12 mouse cellular contexts compared by ENCODE assay signal in the genomic region with DNA sequence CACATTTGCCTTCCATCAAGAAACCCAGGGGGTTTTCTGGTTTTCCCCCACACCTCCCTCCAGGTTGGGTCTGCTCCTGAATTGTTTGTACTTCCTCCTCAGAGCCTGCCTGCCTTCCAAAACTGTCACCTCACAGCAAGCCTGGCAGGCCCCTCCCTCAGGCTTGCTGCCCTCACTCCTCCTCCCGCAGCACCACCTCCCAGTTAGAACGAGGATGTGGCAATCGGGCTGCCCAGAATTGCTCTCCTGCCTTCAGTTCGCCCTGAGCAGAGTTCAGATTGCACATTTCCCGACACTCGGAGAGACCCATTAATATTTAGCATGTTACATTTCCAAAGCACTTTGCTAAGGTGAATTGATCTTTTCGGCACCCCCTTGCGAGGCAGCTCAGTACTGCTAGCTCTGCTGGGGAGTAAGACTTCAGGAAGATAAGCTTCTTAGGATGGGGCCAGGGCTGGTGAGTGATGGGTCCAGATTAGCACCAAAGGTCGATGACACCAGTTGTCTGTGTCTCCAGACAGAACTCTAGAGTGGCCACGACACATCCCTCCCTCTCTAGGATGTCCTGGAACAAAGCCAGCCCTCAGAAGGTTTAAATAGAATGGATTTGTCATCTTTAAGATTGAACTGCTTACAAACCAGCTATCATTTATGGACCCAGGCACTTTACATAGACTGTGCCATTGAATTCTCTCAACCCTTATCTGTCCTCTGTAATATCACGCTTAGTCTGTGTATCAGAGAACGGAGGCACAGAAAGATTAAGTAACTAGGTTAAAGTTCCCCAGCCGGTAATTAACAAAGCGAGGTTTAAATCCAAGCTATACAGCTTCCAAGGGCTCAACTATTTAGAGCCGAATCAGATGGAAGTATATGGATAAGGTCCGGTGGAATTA. TPM values are rescaled to one million over a fixed set of nuclear protein-coding genes. Genes with fewer than 3 reads are reported as not detected.
DNase-seq lines count a peak whose midpoint lies in the region; ATAC-seq and TF ChIP-seq lines count a peak whose summit lies in the region.
"Had no signal": no experiment of that assay in that cellular context is flagged by ENCODE, and none has a peak within 500 bp of the region (broad histone marks: within the 10 kb centered on the region; RNA-seq: fewer than 3 reads in every experiment).

No protein-coding gene starts in this region.

- H3K9ac ChIP-seq in CH12.LX (ENCODE audit: insufficient read depth, low read depth) = no peak overlapping the region
- no peak overlapping the region for H3K9ac ChIP-seq in heart, embryonic 14.5 days (ENCODE audit: low read length)
- H3K9ac ChIP-seq in lung, embryonic 16.5 days (ENCODE audit: low read length) = no peak overlapping the region
- H3K9ac ChIP-seq in hindbrain, embryonic 14.5 days = no peak overlapping the region
- H3K9ac ChIP-seq: midbrain, embryonic 12.5 days had no signal

- no peaks in the 10 kb centered on the region for H3K9me3 ChIP-seq in heart, embryonic 10.5 days
- H3K9me3 ChIP-seq in CH12.LX (replicated peaks; ENCODE audit: low read length) = no peaks in the 10 kb centered on the region
- H3K9me3 ChIP-seq in heart, embryonic 14.5 days (ENCODE audit: control insufficient read depth, low read length) = no peaks in the 10 kb centered on the region
- no peaks in the 10 kb centered on the region for H3K9me3 ChIP-seq in lung, embryonic 16.5 days (ENCODE audit: control insufficient read depth, low read length)
- no peaks in the 10 kb centered on the region for H3K9me3 ChIP-seq in hindbrain, embryonic 14.5 days (ENCODE audit: control insufficient read depth, low read length)
- H3K9me3 ChIP-seq: midbrain, embryonic 12.5 days had no signal

- no peak overlapping the region for H3K27ac ChIP-seq in heart, embryonic 10.5 days
- H3K27ac ChIP-seq in CH12.LX (ENCODE audit: insufficient read depth, low read depth) = no peak overlapping the region
- H3K27ac ChIP-seq in heart, embryonic 14.5 days (replicated peaks in 1 of 2; ENCODE audit: control insufficient read depth in 1 of 2, insufficient read depth in 1 of 2, low read depth in 2 of 2, low read length in 2 of 2) = no peak overlapping the region
- H3K27ac ChIP-seq in lung, embryonic 16.5 days (ENCODE audit: low read length) = no peak overlapping the region
- H3K27ac ChIP-seq in hindbrain, embryonic 14.5 days = no peak overlapping the region
- H3K27ac ChIP-seq: midbrain, embryonic 12.5 days had no signal

- H3K4me2 ChIP-seq in CH12.LX (ENCODE audit: insufficient read depth, low read depth, poor library complexity, severe bottlenecking) = peak overlapping the region; percentile 26; the same call in 1 of the 2 replicates
- H3K4me2 ChIP-seq in heart, embryonic 14.5 days (ENCODE audit: low read length) = peak overlapping the region; percentile 30
- no peak overlapping the region for H3K4me2 ChIP-seq in lung, embryonic 16.5 days (ENCODE audit: low read depth, low read length)
- no peak overlapping the region for H3K4me2 ChIP-seq in hindbrain, embryonic 14.5 days (replicated peaks)
- H3K4me2 ChIP-seq: midbrain, embryonic 12.5 days had no signal

- in situ Hi-C loops in CH12.LX (cut with MboI; ENCODE audit: low pct_ligation_motif_present, low pct_unique_long_range_greater_than_20kb, low sequenced_read_pairs) = no loop called here

- dilution Hi-C loops in CH12.LX (cut with MboI; ENCODE audit: extremely low pct_ligation_motif_present, extremely low pct_unique_long_range_greater_than_20kb, low sequenced_read_pairs) = no loop called here

- TF ChIP-seq RAD21 in CH12.LX (IDR thresholded peaks at IDR 0.05; ENCODE audit: low read depth, low read length) = no peak

- H3K4me3 ChIP-seq in heart, embryonic 10.5 days = peak overlapping the region; percentile 24
- no peak overlapping the region for H3K4me3 ChIP-seq in CH12.LX (replicated peaks in 1 of 3; ENCODE audit: low read depth in 2 of 3, low read length in 2 of 3, poor library complexity in 1 of 3)
- H3K4me3 ChIP-seq in heart, embryonic 14.5 days (ENCODE audit: control insufficient read depth in 1 of 2, insufficient read depth in 1 of 2, low read depth in 1 of 2, low read length in 2 of 2) = no peak overlapping the region
- no peak overlapping the region for H3K4me3 ChIP-seq in lung, embryonic 16.5 days (ENCODE audit: low read length)
- no peak overlapping the region for H3K4me3 ChIP-seq in hindbrain, embryonic 14.5 days (replicated peaks; ENCODE audit: low read length)
- H3K4me3 ChIP-seq: midbrain, embryonic 12.5 days had no signal

- H3K27me3 ChIP-seq in heart, embryonic 10.5 days (ENCODE audit: insufficient read depth, poor library complexity, severe bottlenecking) = peaks cover 50% of the 10 kb centered on the region
- peaks cover 8% of the 10 kb centered on the region for H3K27me3 ChIP-seq in CH12.LX (replicated peaks)
- peaks cover 13% of the 10 kb centered on the region; the same call in 1 of the 2 replicates for H3K27me3 ChIP-seq in heart, embryonic 14.5 days (ENCODE audit: control insufficient read depth, insufficient read depth, low read length)
- H3K27me3 ChIP-seq in lung, embryonic 16.5 days (ENCODE audit: control insufficient read depth, insufficient read depth, low read depth, low read length) = no peaks in the 10 kb centered on the region
- H3K27me3 ChIP-seq in hindbrain, embryonic 14.5 days (ENCODE audit: control insufficient read depth, insufficient read depth, low read length) = no peaks in the 10 kb centered on the region
- H3K27me3 ChIP-seq: midbrain, embryonic 12.5 days had no signal

- no peak for TF ChIP-seq POLR2A in CH12.LX (IDR thresholded peaks at IDR 0.05; ENCODE audit: low read depth, low read length)

- WGBS in heart, embryonic 10.5 days = 37% methylated on average over 16 of the region's 16 CpGs
- WGBS in heart, embryonic 14.5 days = 26% methylated on average over 16 of the region's 16 CpGs
- 28% methylated on average over 16 of the region's 16 CpGs for WGBS in lung, embryonic 16.5 days
- WGBS in hindbrain, embryonic 14.5 days = 66% methylated on average over 16 of the region's 16 CpGs

- TF ChIP-seq EP300 in CH12.LX (IDR thresholded peaks at IDR 0.05; ENCODE audit: low read length) = no peak

- no peak for DNase-seq in heart, embryonic 10.5 days (ENCODE audit: low spot score)
- DNase-seq in heart, adult 8-10 months (ENCODE audit: low spot score) = no peak
- DNase-seq in CH12.LX (ENCODE audit: extremely low read depth) = no peak
- no peak for DNase-seq in cerebellum, adult 8-10 months
- no peak for DNase-seq in testis, postnatal 14 days (ENCODE audit: low spot score)
- DNase-seq in hindbrain, embryonic 14.5 days (ENCODE audit: low spot score) = no peak
- DNase-seq: cerebellum, adult 9-11 months; layer of hippocampus, postnatal 36 days; thymus, postnatal 14 days had no signal

- no peaks in the 10 kb centered on the region for H3K36me3 ChIP-seq in heart, embryonic 10.5 days
- no peaks in the 10 kb centered on the region for H3K36me3 ChIP-seq in CH12.LX (replicated peaks in 1 of 2; ENCODE audit: control insufficient read depth in 1 of 2, insufficient read depth in 1 of 2, low read length in 1 of 2)
- H3K36me3 ChIP-seq in heart, embryonic 14.5 days (ENCODE audit: control insufficient read depth, insufficient read depth, low read length) = no peaks in the 10 kb centered on the region
- no peaks in the 10 kb centered on the region for H3K36me3 ChIP-seq in lung, embryonic 16.5 days (ENCODE audit: control insufficient read depth, insufficient read depth, low read length)
- no peaks in the 10 kb centered on the region for H3K36me3 ChIP-seq in hindbrain, embryonic 14.5 days (replicated peaks; ENCODE audit: control insufficient read depth, insufficient read depth)
- H3K36me3 ChIP-seq: midbrain, embryonic 12.5 days had no signal

- TF ChIP-seq CTCF in CH12.LX (conservative IDR thresholded peaks at IDR 0.05 in 1 of 2, IDR thresholded peaks at IDR 0.05 in 1 of 2; ENCODE audit: low read depth in 2 of 2, low read length in 2 of 2) = no peak

- no peaks in the 10 kb centered on the region for H3K79me2 ChIP-seq in CH12.LX (replicated peaks; ENCODE audit: control insufficient read depth, extremely low read depth, insufficient read depth, poor library complexity, severe bottlenecking)

- peaks cover 9% of the 10 kb centered on the region for H3K4me1 ChIP-seq in heart, embryonic 10.5 days
- H3K4me1 ChIP-seq in CH12.LX (ENCODE audit: control insufficient read depth in 1 of 2, insufficient read depth in 2 of 2) = peaks cover 14 to 35% of the 10 kb centered on the region in 2 experiments
- peaks cover 6% of the 10 kb centered on the region in 2 experiments; a peak in 2 of 4 replicates for H3K4me1 ChIP-seq in heart, embryonic 14.5 days (ENCODE audit: control insufficient read depth in 2 of 2, insufficient read depth in 2 of 2, low read length in 2 of 2)
- H3K4me1 ChIP-seq in lung, embryonic 16.5 days (replicated peaks; ENCODE audit: control insufficient read depth, insufficient read depth, low read length) = no peaks in the 10 kb centered on the region
- no peaks in the 10 kb centered on the region for H3K4me1 ChIP-seq in hindbrain, embryonic 14.5 days (replicated peaks; ENCODE audit: control insufficient read depth, insufficient read depth, low read length)
- H3K4me1 ChIP-seq: midbrain, embryonic 12.5 days had no signal

- ATAC-seq in heart, embryonic 14.5 days (ENCODE audit: insufficient number of reproducible peaks, insufficient read depth, low FRiP score, low read depth) = no peak
- peak; percentile 34; the same call in 1 of the 2 replicates for ATAC-seq in lung, embryonic 16.5 days (ENCODE audit: low read depth)
- no peak for ATAC-seq in hindbrain, embryonic 14.5 days (ENCODE audit: low FRiP score)

TF ChIP-seq in CH12.LX, 34 proteins besides CTCF, POLR2A, EP300 and RAD21:
- TF ChIP-seq BHLHE40 (IDR thresholded peaks at IDR 0.05; ENCODE audit: low read depth, low read length) (no peak), SIN3A (IDR thresholded peaks at IDR 0.05; ENCODE audit: low read length) (no peak), ETS1 (conservative IDR thresholded peaks at IDR 0.05; ENCODE audit: low read depth, low read length) (no peak), ZMIZ1 (IDR thresholded peaks at IDR 0.05; ENCODE audit: low read depth, low read length) (no peak)

RNA-seq across cellular contexts. Expression of a gene that starts 8.0 kb away (rescaled TPM):
- 13.7 and 15.0 TPM in 2 replicates for polyA plus RNA-seq in heart, embryonic 10.5 days (2016; fragmentation: Nextera tagmentation; extraction: Ambion mirVana)
- 10 to 100 TPM; 24.6 to 29.5 (median 26.5) TPM for total RNA-seq in heart, adult 8-10 months (2022)
- total RNA-seq in CH12.LX (2012; rRNA removed) = 6.1 and 8.1 TPM in 2 replicates
- 10.7 and 15.6 TPM in 2 replicates for total RNA-seq in CH12.LX (2014; rRNA removed)
- polyA plus RNA-seq in CH12.LX (2012; ENCODE audit: insufficient read length, low read depth) = 12.2 and 14.7 TPM in 2 replicates
- polyA plus RNA-seq in heart, embryonic 14.5 days (2014; fragmentation: Nextera tagmentation; extraction: Ambion mirVana) = 12.9 and 15.0 TPM in 2 replicates
- polyA plus RNA-seq in lung, embryonic 16.5 days (2015; fragmentation: Nextera tagmentation; extraction: Ambion mirVana) = 19.2 and 20.1 TPM in 2 replicates
- 12.7 and 18.7 TPM in 2 replicates for polyA plus RNA-seq in hindbrain, embryonic 14.5 days (2014; fragmentation: Nextera tagmentation; extraction: Ambion mirVana)

Comparison
In these comparisons a context has a peak if more than half of its experiments do, and no peak if none do; other contexts are left out.
1. H3K4me2 ChIP-seq: peak in CH12.LX (single experiment) and heart, embryonic 14.5 days (single experiment); none in lung, embryonic 16.5 days (single experiment) and hindbrain, embryonic 14.5 days (single experiment).